Mouse (Mus musculus) neutrophil, adult 5-6 weeks (primary cell): ENCODE data around the gene Nupr1. TPM values are rescaled to one million over a fixed set of nuclear protein-coding genes. Genes with fewer than 3 reads are reported as not detected.

ENCODE experiments used
- total RNA-seq: library from RNA; stranded (forward); fragments of 200-1000 nt; gene quantifications from 2 replicates; pipeline ENCODE4 v1.2.3, GENCODE M21; 2017

Gene Nupr1
- total RNA-seq, 1 experiment from 2014 or later: 9.5 TPM

Other genes starting within 250 kb of the Nupr1 start
- 13.9 and 14.1 TPM in 2 replicates for gene Nfatc2ip, start 234.1 kb downstream of the Nupr1 start, total RNA-seq
- gene Cd19, start 216.0 kb downstream of the Nupr1 start, total RNA-seq: 585 and 589 TPM in 2 replicates
- gene Rabep2, start 202.1 kb downstream of the Nupr1 start, total RNA-seq: 117 and 130 TPM in 2 replicates
- gene Atp2a1, start 167.8 kb downstream of the Nupr1 start, total RNA-seq: 0.37 and 1.6 TPM in 2 replicates
- gene Sh2b1, start 155.4 kb downstream of the Nupr1 start, total RNA-seq: 30.0 and 34.0 TPM in 2 replicates
- 33.6 and 38.4 TPM in 2 replicates for gene Tufm, start 143.5 kb downstream of the Nupr1 start, total RNA-seq
- 76.4 and 87.3 TPM in 2 replicates for gene Atxn2l, start 127.4 kb downstream of the Nupr1 start, total RNA-seq
- 93.6 and 99.5 TPM in 2 replicates for gene Eif3c, start 64.5 kb downstream of the Nupr1 start, total RNA-seq
- gene Apobr, start 45.9 kb downstream of the Nupr1 start, total RNA-seq: 90.5 and 117 TPM in 2 replicates
- 97.2 and 102 TPM in 2 replicates for gene Cln3, start 45.0 kb downstream of the Nupr1 start, total RNA-seq
- gene Il27, start 35.9 kb downstream of the Nupr1 start, total RNA-seq: 0.86 and 1.4 TPM in 2 replicates
- 43.8 and 56.5 TPM in 2 replicates for gene Sgf29, start 18.4 kb upstream of the Nupr1 start, total RNA-seq
- 0.93 and 1.1 TPM in 2 replicates for gene Sult1a1, start 45.6 kb upstream of the Nupr1 start, total RNA-seq
- 27.4 and 28.0 TPM in 2 replicates for gene Bola2, start 64.5 kb upstream of the Nupr1 start, total RNA-seq
- gene Slx1b, start 64.9 kb upstream of the Nupr1 start, total RNA-seq: 3.3 and 4.2 TPM in 2 replicates
- 1,403 and 1,487 TPM in 2 replicates for gene Coro1a, start 76.9 kb upstream of the Nupr1 start, total RNA-seq
- gene Mapk3, start 128.7 kb upstream of the Nupr1 start, total RNA-seq: 48.8 and 51.2 TPM in 2 replicates
- gene Gdpd3, start 135.5 kb upstream of the Nupr1 start, total RNA-seq: 25.8 and 26.5 TPM in 2 replicates
- gene Ypel3, start 146.1 kb upstream of the Nupr1 start, total RNA-seq: 367 and 379 TPM in 2 replicates
- 14.4 and 19.8 TPM in 2 replicates for gene Tbx6, start 150.6 kb upstream of the Nupr1 start, total RNA-seq
- 210 and 221 TPM in 2 replicates for gene Ppp4c, start 161.6 kb upstream of the Nupr1 start, total RNA-seq
- not detected in 2 replicates for gene Fam57b, start 166.8 kb upstream of the Nupr1 start, total RNA-seq
- not detected in 2 replicates for gene 4930451I11Rik, start 200.8 kb upstream of the Nupr1 start, total RNA-seq
- not detected in 2 replicates for gene Doc2a, start 216.6 kb upstream of the Nupr1 start, total RNA-seq
- 37.7 and 46.2 TPM in 2 replicates for gene Hirip3, start 231.1 kb upstream of the Nupr1 start, total RNA-seq
- gene Ino80e, start 231.5 kb upstream of the Nupr1 start, total RNA-seq: 44.6 and 46.8 TPM in 2 replicates